Comparison of ENCODE assay signal across 9 mouse cellular contexts in genomic region chr16:38347588-38347987, GRCm38 (mm10). TPM values are rescaled to one million over a fixed set of nuclear protein-coding genes. Genes with fewer than 3 reads are reported as not detected.
DNase-seq lines count a peak whose midpoint lies in the region; ATAC-seq lines count a peak whose summit lies in the region.
"Had no signal": no experiment of that assay in that cellular context is flagged by ENCODE, and none has a peak within 500 bp of the region (broad histone marks: within the 10 kb centered on the region; RNA-seq: fewer than 3 reads in every experiment).

No protein-coding gene starts in this region.

- H3K36me3 ChIP-seq in kidney, embryonic 15.5 days = peaks cover 34% of the 10 kb centered on the region
- H3K36me3 ChIP-seq in hindbrain, embryonic 16.5 days (ENCODE audit: control insufficient read depth, insufficient read depth, low read length) = peaks cover 11% of the 10 kb centered on the region
- H3K36me3 ChIP-seq in midbrain, embryonic 14.5 days (ENCODE audit: control insufficient read depth, insufficient read depth, low read length) = peaks cover 31% of the 10 kb centered on the region

- peak overlapping the region; percentile 90 for H3K4me3 ChIP-seq in kidney, embryonic 15.5 days (replicated peaks)
- peak overlapping the region; percentile 98 for H3K4me3 ChIP-seq in brown adipose tissue, adult 24 weeks (ENCODE audit: insufficient read depth, low read depth, low read length)
- peak overlapping the region; percentile 95 for H3K4me3 ChIP-seq in hindbrain, embryonic 16.5 days (ENCODE audit: low read length)
- H3K4me3 ChIP-seq in midbrain, embryonic 14.5 days (replicated peaks; ENCODE audit: low read depth, low read length) = peak overlapping the region; percentile 76

- no peak for DNase-seq in kidney, adult 18-20 months
- no peak for DNase-seq in midbrain, embryonic 14.5 days
- no peak for DNase-seq in cerebellum, adult 9-11 months
- no peak for DNase-seq in right cerebral cortex, postnatal 25 days

- 62% methylated on average over 6 of the region's 6 CpGs for WGBS in kidney, embryonic 15.5 days
- WGBS in hindbrain, embryonic 16.5 days = 66% methylated on average over 6 of the region's 6 CpGs
- 62% methylated on average over 6 of the region's 6 CpGs for WGBS in midbrain, embryonic 14.5 days

- peak overlapping the region; percentile 63 for H3K4me2 ChIP-seq in kidney, embryonic 15.5 days
- peak overlapping the region; percentile 81 for H3K4me2 ChIP-seq in hindbrain, embryonic 16.5 days (ENCODE audit: low read length)
- peak overlapping the region; percentile 67 for H3K4me2 ChIP-seq in midbrain, embryonic 14.5 days (ENCODE audit: low read length)

- H3K27ac ChIP-seq in kidney, embryonic 15.5 days = no peak overlapping the region
- H3K27ac ChIP-seq in brown adipose tissue, adult 24 weeks (replicated peaks; ENCODE audit: low read depth, low read length) = peak overlapping the region; percentile 57
- no peak overlapping the region for H3K27ac ChIP-seq in hindbrain, embryonic 16.5 days (ENCODE audit: low read depth, low read length)
- no peak overlapping the region for H3K27ac ChIP-seq in midbrain, embryonic 14.5 days (replicated peaks; ENCODE audit: low read depth, low read length)

- H3K9ac ChIP-seq in kidney, embryonic 15.5 days = peak overlapping the region; percentile 86; the same call in 1 of the 2 replicates
- peak overlapping the region; percentile 27 for H3K9ac ChIP-seq in hindbrain, embryonic 16.5 days (ENCODE audit: low read depth, low read length)
- peak overlapping the region; percentile 84 for H3K9ac ChIP-seq in midbrain, embryonic 14.5 days (replicated peaks; ENCODE audit: low read length)

- no peaks in the 10 kb centered on the region for H3K9me3 ChIP-seq in kidney, embryonic 15.5 days (replicated peaks)
- no peaks in the 10 kb centered on the region for H3K9me3 ChIP-seq in hindbrain, embryonic 16.5 days (ENCODE audit: control insufficient read depth, low read length)
- no peaks in the 10 kb centered on the region for H3K9me3 ChIP-seq in midbrain, embryonic 14.5 days (ENCODE audit: control insufficient read depth, low read length)

- peaks cover 19% of the 10 kb centered on the region for H3K4me1 ChIP-seq in kidney, embryonic 15.5 days
- H3K4me1 ChIP-seq in brown adipose tissue, adult 24 weeks (ENCODE audit: control insufficient read depth, insufficient read depth, insufficient read length, low read length) = peaks cover 4% of the 10 kb centered on the region; the same call in 1 of the 2 replicates
- H3K4me1 ChIP-seq in hindbrain, embryonic 16.5 days (ENCODE audit: control insufficient read depth, insufficient read depth, low read depth, low read length) = peaks cover 10% of the 10 kb centered on the region
- peaks cover 7% of the 10 kb centered on the region for H3K4me1 ChIP-seq in midbrain, embryonic 14.5 days (ENCODE audit: control insufficient read depth, insufficient read depth, low read length)

- H3K27me3 ChIP-seq in kidney, embryonic 15.5 days = no peaks in the 10 kb centered on the region
- no peaks in the 10 kb centered on the region for H3K27me3 ChIP-seq in hindbrain, embryonic 16.5 days (replicated peaks; ENCODE audit: control insufficient read depth, insufficient read depth, low read length)
- no peaks in the 10 kb centered on the region for H3K27me3 ChIP-seq in midbrain, embryonic 14.5 days (ENCODE audit: control insufficient read depth, insufficient read depth, low read length)

- no peak for ATAC-seq in kidney, embryonic 15.5 days (replicated peaks; ENCODE audit: low FRiP score)
- no peak for ATAC-seq in hindbrain, embryonic 16.5 days
- no peak for ATAC-seq in midbrain, embryonic 14.5 days (ENCODE audit: low FRiP score, low TSS enrichment)
- no peak for ATAC-seq in megakaryocyte progenitor cell, adult 5-6 weeks (replicated peaks; ENCODE audit: poor library complexity)

RNA-seq across cellular contexts. Expression of gene Gm21987, which starts 0.7 kb away (rescaled TPM):
- polyA plus RNA-seq in kidney, embryonic 15.5 days (2015; fragmentation: Nextera tagmentation; extraction: Ambion mirVana) = not detected in 2 replicates
- 2.9 TPM in 1 of 2 replicates, not detected in the other for polyA plus RNA-seq in brown adipose tissue, adult 24 weeks (2012; ENCODE audit: insufficient read depth, insufficient read length, missing spikeins)
- not detected in 2 replicates for polyA plus RNA-seq in hindbrain, embryonic 16.5 days (2015; fragmentation: Nextera tagmentation; extraction: Ambion mirVana)
- not detected in 2 replicates for polyA plus RNA-seq in midbrain, embryonic 14.5 days (2014; fragmentation: Nextera tagmentation; extraction: Ambion mirVana)
- not detected in 2 replicates for total RNA-seq in megakaryocyte progenitor cell, adult 5-6 weeks (2015)
- total RNA-seq in megakaryocyte progenitor cell, adult 5-6 weeks (2017) = not detected in 2 replicates
- polyA plus RNA-seq: frontal cortex, adult 2 months had no signal

RNA-seq across cellular contexts. Expression of gene Cox17, which starts 0.8 kb away (rescaled TPM):
- 167 and 189 TPM in 2 replicates for polyA plus RNA-seq in kidney, embryonic 15.5 days (2015; fragmentation: Nextera tagmentation; extraction: Ambion mirVana)
- 1,266 and 1,331 TPM in 2 replicates for polyA plus RNA-seq in brown adipose tissue, adult 24 weeks (2012; ENCODE audit: insufficient read depth, insufficient read length, missing spikeins)
- polyA plus RNA-seq in hindbrain, embryonic 16.5 days (2015; fragmentation: Nextera tagmentation; extraction: Ambion mirVana) = 65.3 and 71.9 TPM in 2 replicates
- polyA plus RNA-seq in midbrain, embryonic 14.5 days (2014; fragmentation: Nextera tagmentation; extraction: Ambion mirVana) = 83.8 and 88.1 TPM in 2 replicates
- total RNA-seq in megakaryocyte progenitor cell, adult 5-6 weeks (2015) = 95.3 and 110 TPM in 2 replicates
- total RNA-seq in megakaryocyte progenitor cell, adult 5-6 weeks (2017) = 294 and 340 TPM in 2 replicates

RNA-seq across cellular contexts. Expression of gene Maats1, which starts 5.6 kb away (rescaled TPM):
- 0.14 and 0.27 TPM in 2 replicates for polyA plus RNA-seq in kidney, embryonic 15.5 days (2015; fragmentation: Nextera tagmentation; extraction: Ambion mirVana)
- polyA plus RNA-seq in brown adipose tissue, adult 24 weeks (2012; ENCODE audit: insufficient read depth, insufficient read length, missing spikeins) = not detected in 2 replicates
- 1.6 and 1.7 TPM in 2 replicates for polyA plus RNA-seq in hindbrain, embryonic 16.5 days (2015; fragmentation: Nextera tagmentation; extraction: Ambion mirVana)
- 0.51 and 1.0 TPM in 2 replicates for polyA plus RNA-seq in midbrain, embryonic 14.5 days (2014; fragmentation: Nextera tagmentation; extraction: Ambion mirVana)
- not detected in 2 replicates for total RNA-seq in megakaryocyte progenitor cell, adult 5-6 weeks (2015)
- total RNA-seq in megakaryocyte progenitor cell, adult 5-6 weeks (2017) = not detected in 2 replicates

RNA-seq across cellular contexts. Expression of gene Popdc2, which starts 14.4 kb away (rescaled TPM):
- polyA plus RNA-seq in kidney, embryonic 15.5 days (2015; fragmentation: Nextera tagmentation; extraction: Ambion mirVana) = 1.1 and 5.7 TPM in 2 replicates
- 15.5 and 17.0 TPM in 2 replicates for polyA plus RNA-seq in brown adipose tissue, adult 24 weeks (2012; ENCODE audit: insufficient read depth, insufficient read length, missing spikeins)
- 0.68 and 0.69 TPM in 2 replicates for polyA plus RNA-seq in hindbrain, embryonic 16.5 days (2015; fragmentation: Nextera tagmentation; extraction: Ambion mirVana)
- polyA plus RNA-seq in midbrain, embryonic 14.5 days (2014; fragmentation: Nextera tagmentation; extraction: Ambion mirVana) = 0.51 TPM in 2 replicates
- 0.27 and 0.62 TPM in 2 replicates for total RNA-seq in megakaryocyte progenitor cell, adult 5-6 weeks (2015)
- not detected in 2 replicates for total RNA-seq in megakaryocyte progenitor cell, adult 5-6 weeks (2017)

RNA-seq across cellular contexts. Expression of gene Nr1i2, which starts 53.0 kb away (rescaled TPM):
- 0.35 and 0.49 TPM in 2 replicates for polyA plus RNA-seq in kidney, embryonic 15.5 days (2015; fragmentation: Nextera tagmentation; extraction: Ambion mirVana)
- not detected in 2 replicates for polyA plus RNA-seq in brown adipose tissue, adult 24 weeks (2012; ENCODE audit: insufficient read depth, insufficient read length, missing spikeins)
- polyA plus RNA-seq in hindbrain, embryonic 16.5 days (2015; fragmentation: Nextera tagmentation; extraction: Ambion mirVana) = not detected in 2 replicates
- not detected in 2 replicates for polyA plus RNA-seq in midbrain, embryonic 14.5 days (2014; fragmentation: Nextera tagmentation; extraction: Ambion mirVana)
- not detected in 2 replicates for total RNA-seq in megakaryocyte progenitor cell, adult 5-6 weeks (2015)
- total RNA-seq in megakaryocyte progenitor cell, adult 5-6 weeks (2017) = not detected in 2 replicates
- polyA plus RNA-seq: frontal cortex, adult 2 months had no signal

Comparison
In these comparisons a context has a peak if more than half of its experiments do, and no peak if none do; other contexts are left out.
1. H3K9ac ChIP-seq: peak in every context shown above with its lines; median percentile 86 in kidney, embryonic 15.5 days; 84 in midbrain, embryonic 14.5 days; 27 in hindbrain, embryonic 16.5 days.